Mouse (Mus musculus): ENCODE data around the gene Vmn2r79. TPM values are rescaled to one million over a fixed set of nuclear protein-coding genes. Genes with fewer than 3 reads are reported as not detected.
"Not testable (repeated sequence)": the region's sequence is repeated elsewhere in the genome, so short reads cannot be mapped to it uniquely, and the experiment has no call there.

The Vmn2r79 gene
- polyA plus RNA-seq (2012; rRNA removed), result not detected in 2 replicates

- 73% methylated on average over 1 of the region's 1 CpGs for WGBS
- DNase-seq (ENCODE audit: low read depth, low spot score), result not testable (repeated sequence)
These were observed at the start of gene Vmn2r79 for GRCm38 (mm10) chr7:86995815-86996214. Gene Vmn2r79, plus strand, starts transcription at chr7:86996115.

- no peak for DNase-seq (ENCODE audit: low read depth, low spot score)
- 56% methylated on average over 1 of the region's 1 CpGs for WGBS
These were observed 1.2 kb upstream of the Vmn2r79 start for GRCm38 (mm10) chr7:86994700-86995099.

- DNase-seq (ENCODE audit: low read depth, low spot score), result not testable (repeated sequence)
These were observed 30.6 kb downstream of the Vmn2r79 start for GRCm38 (mm10) chr7:87026486-87026885.

- DNase-seq (ENCODE audit: low read depth, low spot score), result no peak
- WGBS, result 75% methylated on average over 4 of the region's 4 CpGs
These were observed 67.7 kb downstream of the Vmn2r79 start for GRCm38 (mm10) chr7:87063576-87063975.

Other genes with a start within 250 kb of the Vmn2r79 start
- gene Folh1, start 220.2 kb upstream of the Vmn2r79 start, polyA plus RNA-seq (2012; rRNA removed), result 0.05 and 0.10 TPM in 2 replicates
- gene Vmn2r77, start 201.1 kb upstream of the Vmn2r79 start, polyA plus RNA-seq (2012; rRNA removed), result not detected in 2 replicates
- not detected in 2 replicates for gene Vmn2r78, start 81.0 kb upstream of the Vmn2r79 start, polyA plus RNA-seq (2012; rRNA removed)
- gene Nox4, start 250.0 kb downstream of the Vmn2r79 start, polyA plus RNA-seq (2012; rRNA removed), result 0.07 and 0.47 TPM in 2 replicates

All from large intestine, adult 2 months (tissue).